Mouse (Mus musculus): ENCODE results near the gene Ptprd.

DNA sequence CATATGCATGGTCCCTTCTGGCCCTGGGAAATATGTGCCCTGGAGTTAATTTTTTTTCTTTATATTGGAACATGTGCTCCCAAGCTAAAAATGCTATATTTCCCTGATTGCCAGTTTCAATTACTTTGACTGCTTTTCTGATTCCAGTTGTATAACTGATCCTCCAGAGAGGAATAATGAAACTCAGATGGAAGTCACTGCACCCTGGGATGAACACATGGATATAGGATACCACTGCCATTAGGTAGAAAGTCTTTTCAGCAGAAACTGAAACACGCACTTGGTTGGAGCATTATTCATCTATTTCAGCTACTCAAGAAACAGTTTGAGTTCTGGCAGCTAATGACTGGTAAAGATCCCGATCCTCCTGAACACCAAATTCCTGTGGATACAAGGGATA, 2211.5 kb downstream of the Ptprd start:
- TF ChIP-seq CTCF (IDR thresholded peaks at IDR 0.05; ENCODE audit: borderline replicate concordance, insufficient read depth, low read depth, low read length) (no peak), POLR2A (IDR thresholded peaks at IDR 0.05; ENCODE audit: borderline replicate concordance, insufficient read depth, low read length) (no peak)
